Mouse (Mus musculus): ENCODE data around the gene Dock6. TPM values are rescaled to one million over a fixed set of nuclear protein-coding genes. Genes with fewer than 3 reads are reported as not detected.

The Dock6 gene
- total and polyA plus RNA-seq, 3 experiments, result 3.9 to 16.8 (median 11.6) TPM

- ATAC-seq (ENCODE audit: extremely low read depth, insufficient number of reproducible peaks, low FRiP score, poor library complexity, severe bottlenecking) (no peak), DNase-seq (ENCODE audit: low spot score) (no peak)
- no peaks in the 10 kb centered on the region for H3K36me3 ChIP-seq (replicated peaks)
- TF ChIP-seq GATA1 (IDR thresholded peaks at IDR 0.05; ENCODE audit: borderline replicate concordance, low read length) (no peak), POLR2AphosphoS5 (IDR thresholded peaks at IDR 0.05; ENCODE audit: insufficient replicate concordance, low read depth, low read length) (no peak), TAL1 (conservative IDR thresholded peaks at IDR 0.05; ENCODE audit: low read depth, low read length) (no peak), CTCF (IDR thresholded peaks at IDR 0.05; ENCODE audit: low read depth, low read length) (no peak), GATA2 (IDR thresholded peaks at IDR 0.05; ENCODE audit: borderline replicate concordance, low read depth, low read length) (no peak)
- peaks cover under 1% of the 10 kb centered on the region; the same call in 1 of the 2 replicates for H3K4me1 ChIP-seq (ENCODE audit: insufficient read depth, low read depth, low read length)
- 0 out of 2 replicates have a peak, but pooled peaks cover 2% of the 10 kb centered on the region for H3K9me3 ChIP-seq (replicated peaks)
- peaks cover 33% of the 10 kb centered on the region for H3K27me3 ChIP-seq (ENCODE audit: insufficient read depth, low read length)
- H3K4me3 ChIP-seq (ENCODE audit: low read depth, low read length), result no peak overlapping the region
Measured at GRCm38 (mm10) chr9:21858084-21858483, 5.6 kb upstream of the Dock6 start.

GRCm38 (mm10) chr9:21857501-21857900, 5.1 kb upstream of the Dock6 start:
- ATAC-seq (ENCODE audit: extremely low read depth, insufficient number of reproducible peaks, low FRiP score, poor library complexity, severe bottlenecking) (no peak), DNase-seq (ENCODE audit: low spot score) (no peak)
- Histone ChIP-seq H3K4me3 (ENCODE audit: low read depth, low read length) (no peak overlapping the region), H3K36me3 (replicated peaks) (no peaks in the 10 kb centered on the region), H3K27me3 (ENCODE audit: insufficient read depth, low read length) (peaks cover 30% of the 10 kb centered on the region), H3K9me3 (replicated peaks) (0 out of 2 replicates have a peak, but pooled peaks cover 2% of the 10 kb centered on the region), H3K4me1 (ENCODE audit: insufficient read depth, low read depth, low read length) (peaks cover 5% of the 10 kb centered on the region)
- TF ChIP-seq GATA2 (IDR thresholded peaks at IDR 0.05; ENCODE audit: borderline replicate concordance, low read depth, low read length) (no peak), CTCF (IDR thresholded peaks at IDR 0.05; ENCODE audit: low read depth, low read length) (no peak), TAL1 (conservative IDR thresholded peaks at IDR 0.05; ENCODE audit: low read depth, low read length) (no peak), GATA1 (IDR thresholded peaks at IDR 0.05; ENCODE audit: borderline replicate concordance, low read length) (no peak), POLR2AphosphoS5 (IDR thresholded peaks at IDR 0.05; ENCODE audit: insufficient replicate concordance, low read depth, low read length) (no peak)

GRCm38 (mm10) chr9:21854894-21855293, 2.5 kb upstream of the Dock6 start:
- ATAC-seq (ENCODE audit: extremely low read depth, insufficient number of reproducible peaks, low FRiP score, poor library complexity, severe bottlenecking) (no peak), DNase-seq (ENCODE audit: low spot score) (no peak)
- no peak overlapping the region for H3K4me3 ChIP-seq (ENCODE audit: low read depth, low read length)
- H3K36me3 ChIP-seq (replicated peaks), result no peaks in the 10 kb centered on the region
- peaks cover 30% of the 10 kb centered on the region for H3K27me3 ChIP-seq (ENCODE audit: insufficient read depth, low read length)
- TF ChIP-seq TAL1 (conservative IDR thresholded peaks at IDR 0.05; ENCODE audit: low read depth, low read length) (no peak), GATA1 (IDR thresholded peaks at IDR 0.05; ENCODE audit: borderline replicate concordance, low read length) (no peak), POLR2AphosphoS5 (IDR thresholded peaks at IDR 0.05; ENCODE audit: insufficient replicate concordance, low read depth, low read length) (no peak), CTCF (IDR thresholded peaks at IDR 0.05; ENCODE audit: low read depth, low read length) (no peak), GATA2 (IDR thresholded peaks at IDR 0.05; ENCODE audit: borderline replicate concordance, low read depth, low read length) (no peak)
- no peaks in the 10 kb centered on the region for H3K9me3 ChIP-seq (replicated peaks)
- H3K4me1 ChIP-seq (ENCODE audit: insufficient read depth, low read depth, low read length), result peaks cover 20% of the 10 kb centered on the region

- Histone ChIP-seq H3K27me3 (ENCODE audit: insufficient read depth, low read length) (peaks cover 30% of the 10 kb centered on the region), H3K4me1 (ENCODE audit: insufficient read depth, low read depth, low read length) (peaks cover 21% of the 10 kb centered on the region), H3K9me3 (replicated peaks) (no peaks in the 10 kb centered on the region), H3K36me3 (replicated peaks) (no peaks in the 10 kb centered on the region), H3K4me3 (ENCODE audit: low read depth, low read length) (no peak overlapping the region)
- DNase-seq (ENCODE audit: low spot score) (no peak), ATAC-seq (ENCODE audit: extremely low read depth, insufficient number of reproducible peaks, low FRiP score, poor library complexity, severe bottlenecking) (no peak)
- TF ChIP-seq TAL1 (conservative IDR thresholded peaks at IDR 0.05; ENCODE audit: low read depth, low read length), result no peak
- no peak for TF ChIP-seq GATA1 (IDR thresholded peaks at IDR 0.05; ENCODE audit: borderline replicate concordance, low read length)
- TF ChIP-seq GATA2 (IDR thresholded peaks at IDR 0.05; ENCODE audit: borderline replicate concordance, low read depth, low read length), result no peak
- TF ChIP-seq POLR2AphosphoS5 (IDR thresholded peaks at IDR 0.05; ENCODE audit: insufficient replicate concordance, low read depth, low read length), result no peak
- TF ChIP-seq CTCF (IDR thresholded peaks at IDR 0.05; ENCODE audit: low read depth, low read length), result no peak
Measured at GRCm38 (mm10) chr9:21853961-21854360, 1.5 kb upstream of the Dock6 start.

GRCm38 (mm10) chr9:21851084-21851483, 1.4 kb downstream of the Dock6 start:
- no peaks in the 10 kb centered on the region for H3K9me3 ChIP-seq (replicated peaks)
- ATAC-seq (ENCODE audit: extremely low read depth, insufficient number of reproducible peaks, low FRiP score, poor library complexity, severe bottlenecking) (no peak), DNase-seq (ENCODE audit: low spot score) (no peak)
- peaks cover 21% of the 10 kb centered on the region for H3K27me3 ChIP-seq (ENCODE audit: insufficient read depth, low read length)
- H3K4me3 ChIP-seq (ENCODE audit: low read depth, low read length), result no peak overlapping the region
- peaks cover 33% of the 10 kb centered on the region for H3K4me1 ChIP-seq (ENCODE audit: insufficient read depth, low read depth, low read length)
- TF ChIP-seq GATA1 (IDR thresholded peaks at IDR 0.05; ENCODE audit: borderline replicate concordance, low read length), result no peak
- H3K36me3 ChIP-seq (replicated peaks), result peaks cover 10% of the 10 kb centered on the region

- DNase-seq (ENCODE audit: low spot score) (no peak), ATAC-seq (ENCODE audit: extremely low read depth, insufficient number of reproducible peaks, low FRiP score, poor library complexity, severe bottlenecking) (no peak)
- no peak overlapping the region for H3K4me3 ChIP-seq (ENCODE audit: low read depth, low read length)
- H3K4me1 ChIP-seq (ENCODE audit: insufficient read depth, low read depth, low read length), result peaks cover 38% of the 10 kb centered on the region
- H3K9me3 ChIP-seq (replicated peaks), result no peaks in the 10 kb centered on the region
- H3K36me3 ChIP-seq (replicated peaks), result peaks cover 21% of the 10 kb centered on the region
- H3K27me3 ChIP-seq (ENCODE audit: insufficient read depth, low read length), result peaks cover 10% of the 10 kb centered on the region
- TF ChIP-seq TAL1 (conservative IDR thresholded peaks at IDR 0.05; ENCODE audit: low read depth, low read length), result no peak
- TF ChIP-seq GATA2 (IDR thresholded peaks at IDR 0.05; ENCODE audit: borderline replicate concordance, low read depth, low read length), result no peak
- TF ChIP-seq GATA1 (IDR thresholded peaks at IDR 0.05; ENCODE audit: borderline replicate concordance, low read length), result no peak
- TF ChIP-seq CTCF (IDR thresholded peaks at IDR 0.05; ENCODE audit: low read depth, low read length), result no peak
- no peak for TF ChIP-seq POLR2AphosphoS5 (IDR thresholded peaks at IDR 0.05; ENCODE audit: insufficient replicate concordance, low read depth, low read length)
Measured at GRCm38 (mm10) chr9:21849691-21850677, 2.5 kb downstream of the Dock6 start.
